Mouse (Mus musculus) neural tube, embryonic 12.5 days (tissue): Measurements from ENCODE around the gene Per1. TPM values are rescaled to one million over a fixed set of nuclear protein-coding genes. Genes with fewer than 3 reads are reported as not detected.

Experiments used
- ATAC-seq: fragments of 200-750 bp; cut with Nextera tagmentation; 2 replicates; pipeline ENCODE4 v1.8.0; 2017; ENCODE audit warnings: low read depth, mild to moderate bottlenecking, moderate TSS enrichment, moderate library complexity; ENCODE audit not compliant: low FRiP score
- H3K27ac ChIP-seq: fragments of 300-500 bp; sonication (generic); 2 replicates; pipeline ENCODE4 v1.5.1; 2016
- H3K27me3 ChIP-seq: fragments of 300-500 bp; sonication (generic); replicated peaks from 2 replicates; pipeline ENCODE4 v1.6.1; 2016; ENCODE audit warnings: mild to moderate bottlenecking
- H3K36me3 ChIP-seq: fragments of 300-500 bp; sonication (generic); 2 replicates; pipeline ENCODE4 v1.6.1; 2016; ENCODE audit warnings: mild to moderate bottlenecking
- H3K4me1 ChIP-seq: fragments of 300-500 bp; sonication (generic); 2 replicates; pipeline ENCODE4 v1.6.1; 2016
- H3K4me2 ChIP-seq: fragments of 300-500 bp; sonication (generic); replicated peaks from 2 replicates; pipeline ENCODE4 v1.6.1; 2016; ENCODE audit warnings: mild to moderate bottlenecking
- H3K4me3 ChIP-seq: fragments of 300-500 bp; sonication (generic); 2 replicates; pipeline ENCODE4 v1.5.1; 2016
- H3K9ac ChIP-seq: fragments of 300-500 bp; sonication (generic); 2 replicates; pipeline ENCODE4 v1.6.1; 2016; ENCODE audit warnings: mild to moderate bottlenecking
- H3K9me3 ChIP-seq: fragments of 300-500 bp; sonication (generic); 2 replicates; pipeline ENCODE4 v1.6.1; 2016; ENCODE audit warnings: mild to moderate bottlenecking
- WGBS: fragments of 180-500 bp; shearing (Covaris S2); methylation state at CpG from one replicate; pipeline ENCODE4 v1.1.7; 2016; 5-methylcytosine and 5-hydroxymethylcytosine counted together
- polyA plus RNA-seq: library from polyadenylated mRNA; unstranded; fragments of >200 nt; fragmentation: Nextera tagmentation; extraction: Ambion mirVana; gene quantifications from 2 replicates; pipeline ENCODE4 v1.2.1, GENCODE M21; 2016

The Per1 gene
- polyA plus RNA-seq, 1 experiment from 2014 or later = 9.0 TPM

DNA sequence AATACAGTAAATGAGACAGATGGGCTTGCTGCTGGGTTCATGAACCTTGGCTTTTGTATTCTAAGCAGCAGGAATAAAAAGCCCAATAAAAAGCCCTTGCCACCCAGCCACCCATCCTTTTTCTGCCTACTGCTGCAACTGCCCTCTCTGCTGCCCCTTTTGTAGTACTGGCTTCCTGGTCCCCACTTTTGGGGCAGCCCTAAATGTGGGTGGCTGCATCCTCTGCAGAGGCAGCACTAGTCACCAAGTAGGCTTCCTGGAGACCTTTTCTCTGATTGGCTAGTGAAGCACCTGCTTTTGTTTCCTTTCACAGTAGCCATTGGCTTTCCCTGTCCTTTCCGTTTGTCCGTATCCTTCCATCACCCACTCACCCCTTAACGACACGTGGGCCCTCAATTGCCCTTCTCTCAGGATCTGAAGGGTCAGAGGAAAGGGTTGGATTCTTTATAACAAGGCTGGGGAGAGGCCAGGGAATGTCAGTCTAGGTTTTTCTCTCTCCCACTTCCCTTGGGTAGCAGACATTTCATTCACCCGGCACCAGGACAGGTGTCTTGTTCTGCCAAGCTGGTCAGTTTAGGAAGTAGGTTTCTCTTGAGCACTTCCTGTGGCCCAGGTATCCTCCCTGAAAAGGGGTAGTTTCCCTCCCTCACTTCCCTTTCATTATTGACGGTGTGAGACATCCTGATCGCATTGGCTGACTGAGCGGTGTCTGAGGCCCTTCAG is 3.2 kb downstream of the Per1 start:
- Histone ChIP-seq H3K9ac (no peak overlapping the region), H3K27me3 (no peaks in the 10 kb centered on the region), H3K9me3 (no peaks in the 10 kb centered on the region), H3K4me3 (peak overlapping the region; percentile 52; the same call in 1 of the 2 replicates), H3K4me2 (peak overlapping the region; percentile 93), H3K36me3 (peaks cover 27% of the 10 kb centered on the region), H3K27ac (0 out of 2 replicates have a peak overlapping the region, but pooled peaks have one; percentile 34), H3K4me1 (peaks cover 51% of the 10 kb centered on the region)
- 12% methylated on average over 8 of the region's 8 CpGs for WGBS
- no peak for ATAC-seq

DNA sequence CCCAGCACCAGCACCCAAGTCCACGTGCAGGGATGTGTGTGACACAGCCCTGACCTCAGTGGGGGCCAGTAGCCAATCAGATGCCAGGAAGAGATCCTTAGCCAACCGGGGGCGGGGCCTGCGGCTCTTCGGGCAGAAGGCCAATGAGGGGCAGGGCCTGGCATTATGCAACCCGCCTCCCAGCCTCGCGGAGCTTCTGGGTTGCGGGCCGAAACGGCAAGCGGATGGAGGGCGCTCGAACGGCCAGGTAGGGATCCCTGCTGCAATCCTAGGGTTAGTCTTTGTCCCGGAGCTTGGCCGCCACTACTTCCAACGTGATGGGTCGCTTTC is 3.7 kb downstream of the Per1 start:
- Histone ChIP-seq H3K36me3 (peaks cover 32% of the 10 kb centered on the region), H3K27me3 (no peaks in the 10 kb centered on the region), H3K4me3 (peak overlapping the region; percentile 52), H3K9ac (peak overlapping the region; percentile 69), H3K4me2 (peak overlapping the region; percentile 93), H3K9me3 (no peaks in the 10 kb centered on the region), H3K4me1 (peaks cover 51% of the 10 kb centered on the region), H3K27ac (0 out of 2 replicates have a peak overlapping the region, but pooled peaks have one; percentile 46)
- WGBS = 0% methylated on average over 19 of the region's 19 CpGs
- peak; percentile 30 for ATAC-seq

DNA sequence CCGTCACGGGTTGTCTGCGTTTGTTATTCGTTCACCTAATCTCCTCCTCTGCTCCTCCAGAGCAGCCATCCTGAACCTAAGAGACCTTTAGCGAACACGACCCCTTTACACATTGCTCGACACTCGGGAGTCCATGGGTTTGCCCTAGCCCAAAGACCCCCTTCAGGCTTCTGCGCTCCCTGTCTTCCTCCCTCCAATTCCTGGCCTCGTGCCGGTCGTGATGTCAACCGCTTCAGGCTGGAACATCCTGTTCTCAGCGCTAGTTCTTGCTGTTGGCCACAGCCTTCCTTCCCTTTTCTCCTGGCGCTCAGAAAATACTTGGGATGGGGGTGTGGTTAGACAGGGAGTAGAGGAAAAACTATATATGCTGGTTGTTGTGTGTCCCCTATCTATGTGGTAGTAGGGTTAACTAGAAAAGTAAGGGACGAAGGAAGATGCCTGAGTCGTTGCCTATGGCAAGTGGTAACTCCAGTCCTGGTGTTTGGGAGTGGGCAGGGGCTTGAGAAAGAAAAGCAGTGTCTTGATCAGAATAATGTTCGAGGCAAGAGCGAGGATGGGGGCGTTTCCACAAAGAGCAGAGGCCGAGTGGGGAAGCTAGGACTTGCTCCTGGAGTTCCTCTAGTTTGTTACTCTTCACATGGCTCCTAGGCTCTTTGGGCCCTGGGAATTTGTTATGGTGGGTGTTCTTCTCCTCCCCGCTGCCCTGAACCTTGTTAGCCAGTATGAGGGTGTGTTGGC is 4.3 kb downstream of the Per1 start:
- Histone ChIP-seq H3K9me3 (no peaks in the 10 kb centered on the region), H3K9ac (peak overlapping the region; percentile 69), H3K4me3 (peak overlapping the region; percentile 52), H3K4me1 (peaks cover 51% of the 10 kb centered on the region), H3K36me3 (peaks cover 38% of the 10 kb centered on the region), H3K27ac (peak overlapping the region; percentile 46; the same call in 1 of the 2 replicates), H3K4me2 (peak overlapping the region; percentile 93), H3K27me3 (no peaks in the 10 kb centered on the region)
- no peak for ATAC-seq
- under 1% methylated on average over 22 of the region's 22 CpGs for WGBS

DNA sequence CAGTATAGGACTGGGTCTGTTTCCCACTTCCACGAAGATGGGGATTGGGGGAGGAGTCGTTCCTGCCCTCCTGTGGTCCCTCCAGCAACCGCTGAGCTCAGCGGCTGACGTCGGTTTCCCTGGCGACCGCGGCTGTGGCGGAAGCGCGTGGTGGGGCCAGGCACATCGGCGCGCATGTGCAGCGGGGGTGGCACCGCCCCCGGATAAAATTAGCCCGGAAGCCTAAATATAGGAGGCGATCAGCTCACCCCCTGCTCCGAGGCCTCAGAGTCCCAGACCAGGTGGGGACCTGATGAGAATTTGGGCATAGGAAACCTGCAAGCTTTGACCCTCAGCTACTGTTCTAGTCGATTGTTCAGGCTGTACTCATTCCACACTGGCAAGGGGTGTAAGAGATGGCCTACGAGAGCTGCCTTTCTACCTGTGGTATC is 4.9 kb downstream of the Per1 start:
- WGBS = 2% methylated on average over 23 of the region's 23 CpGs
- Histone ChIP-seq H3K9ac (peak overlapping the region; percentile 69), H3K4me2 (peak overlapping the region; percentile 93), H3K9me3 (no peaks in the 10 kb centered on the region), H3K27me3 (no peaks in the 10 kb centered on the region), H3K27ac (0 out of 2 replicates have a peak overlapping the region, but pooled peaks have one; percentile 46), H3K4me1 (peaks cover 51% of the 10 kb centered on the region), H3K4me3 (peak overlapping the region; percentile 52), H3K36me3 (peaks cover 44% of the 10 kb centered on the region)
- peak; percentile 38; the same call in 1 of the 2 replicates for ATAC-seq

DNA sequence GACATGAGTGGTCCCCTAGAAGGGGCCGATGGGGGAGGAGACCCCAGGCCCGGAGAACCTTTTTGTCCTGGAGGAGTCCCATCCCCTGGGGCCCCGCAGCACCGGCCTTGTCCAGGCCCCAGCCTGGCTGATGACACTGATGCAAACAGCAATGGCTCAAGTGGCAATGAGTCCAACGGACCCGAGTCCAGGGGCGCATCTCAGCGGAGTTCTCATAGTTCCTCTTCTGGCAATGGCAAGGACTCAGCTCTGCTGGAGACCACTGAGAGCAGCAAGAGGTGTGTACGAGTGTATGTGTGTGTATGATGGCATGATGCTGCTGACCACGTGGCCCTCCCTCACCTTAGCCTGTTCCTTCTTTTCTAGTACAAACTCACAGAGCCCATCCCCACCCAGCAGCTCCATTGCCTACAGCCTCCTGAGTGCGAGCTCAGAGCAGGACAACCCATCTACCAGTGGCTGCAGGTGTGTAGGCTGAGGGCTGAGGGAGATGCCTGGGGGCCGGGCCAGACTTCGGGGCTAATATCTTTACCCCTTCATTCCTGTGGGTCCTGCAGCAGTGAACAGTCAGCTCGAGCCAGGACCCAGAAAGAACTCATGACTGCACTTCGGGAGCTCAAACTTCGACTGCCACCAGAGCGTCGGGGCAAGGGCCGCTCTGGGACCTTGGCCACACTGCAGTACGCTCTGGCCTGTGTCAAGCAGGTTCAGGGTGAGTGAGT is 5.8 kb downstream of the Per1 start:
- peaks cover 52% of the 10 kb centered on the region for H3K36me3 ChIP-seq
- no peaks in the 10 kb centered on the region for H3K27me3 ChIP-seq
- peak overlapping the region; percentile 69 for H3K9ac ChIP-seq
- H3K27ac ChIP-seq = no peak overlapping the region
- ATAC-seq = no peak
- H3K9me3 ChIP-seq = no peaks in the 10 kb centered on the region
- H3K4me2 ChIP-seq = peak overlapping the region; percentile 93
- peaks cover 45% of the 10 kb centered on the region for H3K4me1 ChIP-seq
- H3K4me3 ChIP-seq = peak overlapping the region; percentile 52
- 91% methylated on average over 20 of the region's 20 CpGs for WGBS

DNA sequence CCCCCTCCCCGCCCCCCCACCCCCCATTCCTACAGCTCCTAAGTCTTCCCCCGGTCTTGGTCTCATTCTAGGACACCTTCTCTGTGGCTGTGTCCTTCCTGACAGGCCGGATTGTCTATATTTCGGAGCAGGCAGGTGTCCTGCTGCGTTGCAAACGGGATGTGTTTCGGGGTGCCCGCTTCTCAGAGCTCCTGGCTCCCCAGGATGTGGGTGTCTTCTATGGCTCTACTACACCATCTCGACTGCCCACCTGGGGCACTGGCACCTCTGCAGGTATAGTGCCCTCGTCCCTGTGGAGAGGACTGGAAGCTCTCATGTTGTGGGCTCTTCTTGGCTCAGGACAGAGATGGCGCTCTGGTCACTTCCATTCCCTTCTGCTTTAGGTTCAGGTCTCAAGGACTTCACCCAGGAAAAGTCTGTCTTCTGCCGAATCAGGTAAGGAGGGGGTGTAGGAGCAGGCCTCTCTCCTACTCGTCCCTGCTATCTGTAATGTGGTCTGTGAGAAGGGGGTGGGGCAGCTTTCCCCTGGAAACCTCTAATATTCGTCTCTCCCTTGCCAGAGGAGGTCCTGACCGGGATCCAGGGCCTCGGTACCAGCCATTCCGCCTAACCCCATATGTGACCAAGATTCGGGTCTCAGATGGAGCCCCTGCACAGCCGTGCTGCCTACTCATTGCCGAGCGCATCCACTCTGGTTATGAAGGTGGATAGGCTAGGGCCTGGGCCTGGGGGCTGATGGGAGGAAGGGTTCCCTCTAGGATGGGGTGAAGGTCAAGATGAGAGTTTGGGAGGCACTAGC is 6.8 kb downstream of the Per1 start:
- H3K36me3 ChIP-seq = peaks cover 62% of the 10 kb centered on the region
- H3K4me1 ChIP-seq = peaks cover 36% of the 10 kb centered on the region
- H3K27me3 ChIP-seq = no peaks in the 10 kb centered on the region
- 91% methylated on average over 21 of the region's 21 CpGs for WGBS
- H3K9ac ChIP-seq = no peak overlapping the region
- no peak overlapping the region for H3K4me3 ChIP-seq
- no peak for ATAC-seq
- no peaks in the 10 kb centered on the region for H3K9me3 ChIP-seq
- no peak overlapping the region for H3K27ac ChIP-seq
- no peak overlapping the region for H3K4me2 ChIP-seq

DNA sequence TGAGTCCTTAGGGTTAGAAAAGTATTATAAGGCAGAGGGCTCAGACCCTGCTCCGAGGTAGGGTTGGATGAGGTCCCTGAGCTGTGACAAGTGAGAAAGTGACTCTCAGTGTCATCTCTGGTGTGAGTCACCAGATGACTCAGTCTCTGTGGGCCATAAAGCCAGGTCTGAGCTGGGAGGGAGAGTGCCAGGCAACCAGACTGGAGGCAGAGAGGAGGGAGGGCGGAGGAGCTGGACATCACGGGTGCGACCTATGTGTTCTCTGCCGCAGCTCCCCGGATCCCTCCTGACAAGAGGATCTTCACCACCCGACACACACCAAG is 7.3 kb downstream of the Per1 start:
- WGBS = 91% methylated on average over 7 of the region's 7 CpGs

DNA sequence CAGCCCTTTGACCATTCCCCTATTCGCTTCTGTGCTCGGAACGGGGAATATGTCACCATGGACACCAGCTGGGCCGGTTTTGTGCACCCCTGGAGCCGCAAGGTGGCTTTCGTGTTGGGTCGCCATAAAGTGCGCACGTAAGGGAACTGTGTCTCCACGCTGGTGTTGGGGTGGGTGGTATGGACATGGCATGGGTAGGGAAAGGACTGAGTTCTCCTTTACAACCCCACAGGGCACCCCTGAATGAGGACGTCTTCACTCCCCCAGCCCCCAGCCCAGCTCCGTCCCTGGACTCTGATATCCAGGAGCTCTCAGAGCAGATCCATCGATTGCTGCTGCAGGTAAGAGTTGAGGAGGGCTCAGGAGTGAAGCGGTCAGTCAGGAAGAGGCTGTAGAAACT is 8.1 kb downstream of the Per1 start:
- no peak overlapping the region for H3K4me3 ChIP-seq
- no peaks in the 10 kb centered on the region for H3K9me3 ChIP-seq
- no peak overlapping the region for H3K9ac ChIP-seq
- H3K4me1 ChIP-seq = peaks cover 23% of the 10 kb centered on the region
- no peak overlapping the region for H3K27ac ChIP-seq
- no peak for ATAC-seq
- H3K27me3 ChIP-seq = no peaks in the 10 kb centered on the region
- whole genome bisulfite sequencing = 97% methylated on average over 14 of the region's 14 CpGs
- peaks cover 75% of the 10 kb centered on the region for H3K36me3 ChIP-seq
- H3K4me2 ChIP-seq = no peak overlapping the region

More for the DNA sequence above, 7.3 kb downstream of the Per1 start:
- Histone ChIP-seq H3K27ac (no peak overlapping the region), H3K9ac (no peak overlapping the region), H3K9me3 (no peaks in the 10 kb centered on the region), H3K36me3 (peaks cover 68% of the 10 kb centered on the region), H3K27me3 (no peaks in the 10 kb centered on the region), H3K4me2 (no peak overlapping the region), H3K4me1 (peaks cover 31% of the 10 kb centered on the region), H3K4me3 (no peak overlapping the region)
- no peak for ATAC-seq

DNA sequence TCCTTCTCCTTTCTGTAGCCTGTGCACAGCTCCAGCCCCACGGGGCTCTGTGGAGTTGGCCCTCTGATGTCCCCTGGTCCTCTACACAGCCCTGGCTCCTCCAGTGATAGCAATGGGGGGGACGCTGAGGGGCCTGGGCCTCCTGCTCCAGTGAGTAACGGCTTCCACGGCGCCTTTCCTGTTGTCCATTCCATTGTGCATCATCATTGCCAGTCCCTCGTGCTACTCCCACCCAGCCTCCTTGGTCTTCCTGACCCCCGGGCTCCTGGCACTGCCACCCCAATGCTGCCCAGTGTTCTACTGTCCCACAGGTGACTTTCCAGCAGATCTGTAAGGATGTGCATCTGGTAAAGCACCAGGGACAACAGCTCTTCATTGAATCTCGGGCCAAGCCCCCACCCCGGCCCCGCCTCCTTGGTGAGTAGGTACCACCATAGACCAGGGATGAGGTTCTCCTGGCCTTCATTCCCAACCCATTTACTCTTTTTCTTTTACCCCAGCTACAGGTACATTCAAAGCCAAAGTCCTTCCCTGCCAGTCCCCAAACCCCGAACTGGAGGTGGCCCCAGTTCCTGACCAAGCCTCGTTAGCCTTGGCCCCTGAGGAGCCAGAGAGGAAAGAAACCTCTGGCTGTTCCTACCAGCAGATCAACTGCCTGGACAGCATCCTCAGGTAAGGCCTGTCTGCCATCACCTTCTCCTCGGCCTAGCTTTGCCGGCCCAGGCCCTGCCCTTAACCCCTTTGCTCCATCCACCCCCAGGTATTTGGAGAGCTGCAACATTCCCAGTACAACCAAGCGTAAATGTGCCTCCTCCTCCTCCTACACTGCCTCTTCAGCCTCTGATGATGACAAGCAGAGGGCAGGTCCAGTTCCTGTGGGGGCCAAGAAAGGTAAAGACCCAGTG is 8.8 kb downstream of the Per1 start:
- no peak overlapping the region for H3K9ac ChIP-seq
- peaks cover 18% of the 10 kb centered on the region for H3K4me1 ChIP-seq
- ATAC-seq = no peak
- peaks cover 82% of the 10 kb centered on the region for H3K36me3 ChIP-seq
- H3K27me3 ChIP-seq = no peaks in the 10 kb centered on the region
- 91% methylated on average over 15 of the region's 15 CpGs for WGBS
- H3K27ac ChIP-seq = no peak overlapping the region
- H3K4me2 ChIP-seq = no peak overlapping the region
- H3K4me3 ChIP-seq = no peak overlapping the region
- H3K9me3 ChIP-seq = no peaks in the 10 kb centered on the region

DNA sequence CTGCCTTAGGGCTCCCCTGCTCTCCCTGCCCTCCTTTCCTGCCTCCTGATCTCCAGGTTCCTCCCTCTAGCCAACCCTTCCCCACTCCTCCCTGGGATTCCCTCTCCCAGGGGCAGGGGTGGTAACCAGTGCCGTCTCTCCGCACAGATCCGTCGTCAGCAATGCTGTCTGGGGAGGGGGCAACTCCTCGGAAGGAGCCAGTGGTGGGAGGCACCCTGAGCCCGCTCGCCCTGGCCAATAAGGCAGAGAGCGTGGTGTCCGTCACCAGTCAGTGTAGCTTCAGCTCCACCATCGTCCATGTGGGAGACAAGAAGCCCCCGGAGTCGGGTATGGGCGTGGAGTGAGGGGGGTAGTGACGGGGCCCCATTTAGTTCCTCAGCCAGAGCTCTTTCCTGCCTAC is 9.5 kb downstream of the Per1 start:
- H3K27me3 ChIP-seq = no peaks in the 10 kb centered on the region
- no peak overlapping the region for H3K4me3 ChIP-seq
- ATAC-seq = no peak
- H3K4me2 ChIP-seq = no peak overlapping the region
- H3K9ac ChIP-seq = no peak overlapping the region
- H3K9me3 ChIP-seq = no peaks in the 10 kb centered on the region
- no peak overlapping the region for H3K27ac ChIP-seq
- peaks cover 12% of the 10 kb centered on the region for H3K4me1 ChIP-seq
- H3K36me3 ChIP-seq = peaks cover 89% of the 10 kb centered on the region
- WGBS = 93% methylated on average over 14 of the region's 14 CpGs

DNA sequence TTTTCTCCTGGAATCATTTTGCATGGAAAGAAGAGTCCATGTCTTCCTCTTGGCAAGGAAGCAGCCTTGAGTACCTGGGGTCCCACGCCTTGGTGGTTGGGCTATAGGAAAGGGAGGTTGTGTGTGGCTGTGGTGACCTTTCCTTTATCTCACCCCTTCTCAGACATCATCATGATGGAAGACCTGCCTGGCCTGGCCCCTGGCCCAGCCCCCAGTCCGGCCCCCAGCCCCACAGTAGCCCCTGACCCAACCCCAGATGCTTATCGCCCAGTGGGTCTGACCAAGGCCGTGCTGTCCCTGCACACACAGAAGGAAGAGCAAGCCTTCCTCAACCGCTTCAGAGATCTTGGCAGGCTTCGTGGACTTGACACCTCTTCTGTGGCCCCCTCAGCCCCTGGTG is 10.2 kb downstream of the Per1 start:
- Histone ChIP-seq H3K4me3 (no peak overlapping the region), H3K27me3 (no peaks in the 10 kb centered on the region), H3K27ac (no peak overlapping the region), H3K4me2 (no peak overlapping the region), H3K36me3 (peaks cover 90% of the 10 kb centered on the region), H3K9ac (no peak overlapping the region), H3K4me1 (peaks cover 5% of the 10 kb centered on the region; the same call in 1 of the 2 replicates), H3K9me3 (no peaks in the 10 kb centered on the region)
- ATAC-seq = no peak
- 90% methylated on average over 6 of the region's 6 CpGs for WGBS
